Mouse (Mus musculus) neural tube, embryonic 14.5 days (tissue): Measurements from ENCODE around the gene Stk36. TPM values are rescaled to one million over a fixed set of nuclear protein-coding genes. Genes with fewer than 3 reads are reported as not detected.

Experiments used
- ATAC-seq: fragments of 200-750 bp; cut with Nextera tagmentation; 2 replicates; pipeline ENCODE4 v1.8.0; 2017; ENCODE audit warnings: low read depth, mild to moderate bottlenecking, moderate TSS enrichment, moderate library complexity
- H3K27ac ChIP-seq: fragments of 300-500 bp; sonication (generic); 2 replicates; pipeline ENCODE4 v1.5.1; 2014; ENCODE audit warnings: low read depth, mild to moderate bottlenecking, control low read depth, low read length, moderate library complexity, mixed read lengths
- H3K27me3 ChIP-seq: fragments of 300-500 bp; sonication (generic); 2 replicates; pipeline ENCODE4 v1.6.1; 2014; ENCODE audit warnings: low read length; ENCODE audit not compliant: control insufficient read depth, insufficient read depth
- H3K36me3 ChIP-seq: fragments of 300-500 bp; sonication (generic); 2 replicates; pipeline ENCODE4 v1.6.1; 2014; ENCODE audit warnings: low read length, mixed read lengths; ENCODE audit not compliant: control insufficient read depth, insufficient read depth
- H3K4me1 ChIP-seq: fragments of 300-500 bp; sonication (generic); 2 replicates; pipeline ENCODE4 v1.6.1; 2014; ENCODE audit warnings: low read length; ENCODE audit not compliant: control insufficient read depth, insufficient read depth
- H3K4me2 ChIP-seq: fragments of 300-500 bp; sonication (generic); 2 replicates; pipeline ENCODE4 v1.6.1; 2014; ENCODE audit warnings: mild to moderate bottlenecking, low read depth, low read length, control low read depth
- H3K4me3 ChIP-seq: fragments of 300-500 bp; sonication (generic); 2 replicates; pipeline ENCODE4 v1.5.1; 2014; ENCODE audit warnings: low read depth, low read length, control low read depth, mixed read lengths
- H3K9ac ChIP-seq: fragments of 300-500 bp; sonication (generic); replicated peaks from 2 replicates; pipeline ENCODE4 v1.6.1; 2014; ENCODE audit warnings: low read depth, mild to moderate bottlenecking, control low read depth, low read length, mixed read lengths
- H3K9me3 ChIP-seq: fragments of 300-500 bp; sonication (generic); 2 replicates; pipeline ENCODE4 v1.6.1; 2016; ENCODE audit warnings: low read length; ENCODE audit not compliant: control insufficient read depth
- WGBS: fragments of 180-500 bp; shearing (Covaris S2); extraction: QIAGEN DNeasy Blood & Tissue Kit; methylation state at CpG from one replicate; pipeline ENCODE4 v1.1.7; 2014; 5-methylcytosine and 5-hydroxymethylcytosine counted together
- microRNA-seq: library from miRNA; unstranded; fragments of <30 nt; microRNA quantifications from one replicate; pipeline ENCODE4, GENCODE M21; 2016
- polyA plus RNA-seq: library from polyadenylated mRNA; unstranded; fragments of >200 nt; fragmentation: Nextera tagmentation; extraction: Ambion mirVana; gene quantifications from 2 replicates; pipeline ENCODE4 v1.2.1, GENCODE M21; 2014

Stk36 gene
- polyA plus RNA-seq, 1 experiment from 2014 or later = 14.6 TPM

GRCm38 (mm10) chr1:74662253-74662865, 61.1 kb downstream of the Stk36 start:
- no peaks in the 10 kb centered on the region for H3K36me3 ChIP-seq
- H3K9me3 ChIP-seq = no peaks in the 10 kb centered on the region
- WGBS = 2% methylated on average over 13 of the region's 13 CpGs
- ATAC-seq = no peak
- peaks cover 6% of the 10 kb centered on the region for H3K4me1 ChIP-seq
- peak overlapping the region; percentile 75 for H3K27ac ChIP-seq
- peak overlapping the region; percentile 75 for H3K4me2 ChIP-seq
- H3K27me3 ChIP-seq = no peaks in the 10 kb centered on the region
- H3K9ac ChIP-seq = peak overlapping the region; percentile 72
- peak overlapping the region; percentile 84 for H3K4me3 ChIP-seq

GRCm38 (mm10) chr1:74665153-74665552, 63.9 kb downstream of the Stk36 start:
- Histone ChIP-seq H3K4me3 (no peak overlapping the region), H3K4me2 (no peak overlapping the region), H3K27me3 (no peaks in the 10 kb centered on the region), H3K36me3 (no peaks in the 10 kb centered on the region), H3K9ac (no peak overlapping the region), H3K27ac (no peak overlapping the region), H3K9me3 (no peaks in the 10 kb centered on the region), H3K4me1 (peaks cover 6% of the 10 kb centered on the region)
- ATAC-seq = no peak
- WGBS = 81% methylated on average over 6 of the region's 6 CpGs

DNA sequence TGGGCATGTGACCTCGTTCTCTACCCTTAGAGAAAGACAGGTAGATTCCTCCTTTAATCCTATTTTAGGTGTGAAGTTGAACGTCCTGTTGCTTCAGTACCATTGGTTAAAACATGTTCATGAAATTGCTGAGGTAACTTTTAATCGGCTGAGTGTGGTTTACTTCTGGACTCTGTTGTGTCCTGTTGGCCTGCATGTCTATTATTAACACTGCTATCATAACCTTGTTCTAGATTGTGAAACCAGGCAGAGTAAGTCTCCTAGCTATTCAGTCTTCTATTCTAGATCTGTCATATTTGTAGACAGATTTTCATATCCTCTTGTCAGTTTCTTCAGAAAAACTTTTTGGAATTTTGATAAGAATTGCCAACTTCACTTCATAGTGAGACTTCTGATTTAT, 67.1 kb downstream of the Stk36 start:
- Histone ChIP-seq H3K4me3 (no peak overlapping the region), H3K4me2 (no peak overlapping the region), H3K9ac (no peak overlapping the region), H3K36me3 (no peaks in the 10 kb centered on the region), H3K4me1 (peaks cover under 1% of the 10 kb centered on the region; the same call in 1 of the 2 replicates), H3K27ac (no peak overlapping the region), H3K27me3 (no peaks in the 10 kb centered on the region), H3K9me3 (no peaks in the 10 kb centered on the region)
- ATAC-seq = no peak
- WGBS = 95% methylated on average over 3 of the region's 3 CpGs

DNA sequence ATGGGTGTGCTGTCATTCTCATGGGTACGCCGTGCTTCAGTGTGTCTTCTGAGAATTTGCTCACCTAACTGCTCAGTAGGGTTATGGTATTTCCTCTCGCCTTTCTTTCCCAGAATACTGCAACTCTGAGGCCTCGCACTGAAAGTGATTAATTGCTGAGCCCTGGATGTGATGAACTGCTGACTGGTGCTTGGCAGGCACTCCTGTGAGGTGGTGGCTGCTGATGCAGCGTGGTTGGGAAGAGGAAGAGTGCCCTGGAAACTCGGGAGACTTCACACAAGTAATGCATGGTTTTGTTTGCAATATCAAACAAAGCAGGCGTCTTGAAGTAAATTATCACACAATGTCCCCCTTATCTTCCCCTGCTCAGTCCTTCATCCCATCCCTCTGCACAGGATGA, 71.5 kb downstream of the Stk36 start:
- 84% methylated on average over 7 of the region's 7 CpGs for WGBS
- Histone ChIP-seq H3K4me2 (no peak overlapping the region), H3K27ac (no peak overlapping the region), H3K9me3 (no peaks in the 10 kb centered on the region), H3K27me3 (no peaks in the 10 kb centered on the region), H3K4me3 (no peak overlapping the region), H3K9ac (no peak overlapping the region), H3K36me3 (no peaks in the 10 kb centered on the region), H3K4me1 (no peaks in the 10 kb centered on the region)
- no peak for ATAC-seq

DNA sequence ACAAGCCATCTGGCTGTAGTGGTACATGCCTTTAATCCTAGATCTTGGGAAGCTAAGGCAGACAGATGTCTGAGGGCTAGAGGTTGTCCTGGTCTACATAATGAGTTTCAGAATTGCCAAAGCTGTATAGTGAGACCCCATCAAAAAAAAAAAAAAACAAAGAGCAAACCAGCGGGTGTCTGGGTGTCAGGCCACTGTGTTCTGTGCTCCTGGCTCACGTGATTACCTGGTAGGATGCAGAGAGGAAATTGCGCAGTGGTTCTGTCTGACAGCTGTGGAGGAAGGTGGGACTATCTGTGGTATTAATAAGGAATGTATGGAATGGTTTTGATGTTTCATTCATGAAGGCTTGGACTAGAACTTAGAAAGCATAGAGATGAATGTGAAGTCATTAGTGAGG, 75.6 kb downstream of the Stk36 start:
- no peaks in the 10 kb centered on the region for H3K4me1 ChIP-seq
- no peak overlapping the region for H3K4me3 ChIP-seq
- no peak for ATAC-seq
- peaks cover 20% of the 10 kb centered on the region; the same call in 1 of the 2 replicates for H3K36me3 ChIP-seq
- 88% methylated on average over 3 of the region's 3 CpGs for WGBS
- H3K9me3 ChIP-seq = no peaks in the 10 kb centered on the region
- H3K27ac ChIP-seq = no peak overlapping the region
- H3K27me3 ChIP-seq = no peaks in the 10 kb centered on the region
- H3K9ac ChIP-seq = no peak overlapping the region
- no peak overlapping the region for H3K4me2 ChIP-seq

- peaks cover 20% of the 10 kb centered on the region; the same call in 1 of the 2 replicates for H3K36me3 ChIP-seq
- 86% methylated on average over 1 of the region's 1 CpGs for WGBS
Measured at GRCm38 (mm10) chr1:74677843-74678242, 76.6 kb downstream of the Stk36 start.

More at GRCm38 (mm10) chr1:74677843-74678242, 76.6 kb downstream of the Stk36 start:
- no peak for ATAC-seq
- no peaks in the 10 kb centered on the region for H3K4me1 ChIP-seq
- H3K4me3 ChIP-seq = no peak overlapping the region
- H3K9me3 ChIP-seq = no peaks in the 10 kb centered on the region
- no peak overlapping the region for H3K27ac ChIP-seq
- H3K9ac ChIP-seq = no peak overlapping the region
- no peaks in the 10 kb centered on the region for H3K27me3 ChIP-seq
- H3K4me2 ChIP-seq = no peak overlapping the region

Small RNA genes lying within 50 kb of the gene (microRNA-seq; reads per million reads assigned to microRNA genes)
- gene Gm25035 = not detected

Other genes with a start within 250 kb of the Stk36 start
- 0.86 and 1.1 TPM in 2 replicates for gene Catip, start 239.3 kb upstream of the Stk36 start, polyA plus RNA-seq
- 1.7 and 2.2 TPM in 2 replicates for gene Slc11a1, start 226.2 kb upstream of the Stk36 start, polyA plus RNA-seq
- gene Ctdsp1, start 209.9 kb upstream of the Stk36 start, polyA plus RNA-seq = 12.5 and 19.0 TPM in 2 replicates
- gene Vil1, start 192.1 kb upstream of the Stk36 start, polyA plus RNA-seq = 0.17 and 0.20 TPM in 2 replicates
- 48.6 and 52.9 TPM in 2 replicates for gene Cnot9, start 95.4 kb upstream of the Stk36 start, polyA plus RNA-seq
- gene Plcd4, start 58.6 kb upstream of the Stk36 start, polyA plus RNA-seq = 7.5 and 11.9 TPM in 2 replicates
- 27.9 and 28.3 TPM in 2 replicates for gene Usp37, start 57.2 kb upstream of the Stk36 start, polyA plus RNA-seq
- 9.3 and 9.5 TPM in 2 replicates for gene Zfp142, start 13.2 kb upstream of the Stk36 start, polyA plus RNA-seq
- 22.9 and 26.4 TPM in 2 replicates for gene Bcs1l, start 13.2 kb upstream of the Stk36 start, polyA plus RNA-seq
- gene Rnf25, start within 50 bp of the Stk36 start, polyA plus RNA-seq = 9.4 and 10.6 TPM in 2 replicates
- gene Ttll4, start 60.3 kb downstream of the Stk36 start, polyA plus RNA-seq = 11.6 and 17.1 TPM in 2 replicates
- gene Cyp27a1, start 112.1 kb downstream of the Stk36 start, polyA plus RNA-seq = 1.2 and 2.9 TPM in 2 replicates
- gene Prkag3, start 147.8 kb downstream of the Stk36 start, polyA plus RNA-seq = 0.23 TPM in 1 of 2 replicates, not detected in the other
- 8.4 TPM in 1 of 2 replicates, not detected in the other for gene Wnt6, start 170.4 kb downstream of the Stk36 start, polyA plus RNA-seq
- not detected in 2 replicates for gene Wnt10a, start 190.1 kb downstream of the Stk36 start, polyA plus RNA-seq